Mouse (Mus musculus) forebrain, embryonic 15.5 days (tissue): ENCODE data around the gene Fam129c. TPM values are rescaled to one million over a fixed set of nuclear protein-coding genes. Genes with fewer than 3 reads are reported as not detected.

ENCODE experiments used
- ATAC-seq: fragments of 200-750 bp; cut with Nextera tagmentation; replicated peaks from 2 replicates; pipeline ENCODE4 v1.8.0; 2017; ENCODE audit warnings: mild to moderate bottlenecking, moderate TSS enrichment, moderate library complexity
- H3K27ac ChIP-seq: fragments of 300-500 bp; sonication (generic); replicated peaks from 2 replicates; pipeline ENCODE4 v1.5.1; 2015; ENCODE audit warnings: mild to moderate bottlenecking, inconsistent platforms
- H3K27me3 ChIP-seq: fragments of 300-500 bp; sonication (generic); 2 replicates; pipeline ENCODE4 v1.6.1; 2015; ENCODE audit warnings: inconsistent platforms
- H3K36me3 ChIP-seq: fragments of 300-500 bp; sonication (generic); 2 replicates; pipeline ENCODE4 v1.6.1; 2015; ENCODE audit warnings: mild to moderate bottlenecking, inconsistent platforms
- H3K4me1 ChIP-seq: fragments of 300-500 bp; sonication (generic); 2 replicates; pipeline ENCODE4 v1.6.1; 2015; ENCODE audit warnings: inconsistent platforms
- H3K4me2 ChIP-seq: fragments of 300-500 bp; sonication (generic); replicated peaks from 2 replicates; pipeline ENCODE4 v1.6.1; 2015; ENCODE audit warnings: mild to moderate bottlenecking, inconsistent platforms
- H3K4me3 ChIP-seq: fragments of 300-500 bp; sonication (generic); 2 replicates; pipeline ENCODE4 v1.5.1; 2015; ENCODE audit warnings: mild to moderate bottlenecking, inconsistent platforms
- H3K9ac ChIP-seq: fragments of 300-500 bp; sonication (generic); replicated peaks from 2 replicates; pipeline ENCODE4 v1.6.1; 2015; ENCODE audit warnings: mild to moderate bottlenecking, inconsistent platforms
- H3K9me3 ChIP-seq: fragments of 300-500 bp; sonication (generic); 2 replicates; pipeline ENCODE4 v1.6.1; 2016; ENCODE audit warnings: inconsistent platforms
- WGBS: fragments of 180-500 bp; shearing (Covaris S2); methylation state at CpG from one replicate; pipeline ENCODE4 v1.1.7; 2015; ENCODE audit warnings: mixed read lengths; 5-methylcytosine and 5-hydroxymethylcytosine counted together
- polyA plus RNA-seq: library from polyadenylated mRNA; unstranded; fragments of >200 nt; fragmentation: Nextera tagmentation; extraction: Ambion mirVana; gene quantifications from 2 replicates; pipeline ENCODE4 v1.2.1, GENCODE M21; 2015

Fam129c gene
- polyA plus RNA-seq, 1 experiment from 2014 or later = 4.9 TPM

GRCm38 (mm10) chr8:71566501-71566900 is 30.9 kb upstream of the Fam129c start, which contains the start of gene Nxnl1:
Gene Nxnl1 (minus strand): TSS chr8:71566601.
- no peak for ATAC-seq
- 58% methylated on average over 3 of the region's 3 CpGs for WGBS

GRCm38 (mm10) chr8:71567587-71567986 is 29.9 kb upstream of the Fam129c start:
- Histone ChIP-seq H3K27ac (no peak overlapping the region), H3K9me3 (no peaks in the 10 kb centered on the region), H3K27me3 (peaks cover 7% of the 10 kb centered on the region), H3K4me3 (no peak overlapping the region), H3K36me3 (no peaks in the 10 kb centered on the region), H3K4me1 (peaks cover 34% of the 10 kb centered on the region), H3K4me2 (no peak overlapping the region), H3K9ac (no peak overlapping the region)
- WGBS = 77% methylated on average over 7 of the region's 7 CpGs
- no peak for ATAC-seq

More at GRCm38 (mm10) chr8:71566501-71566900, 30.9 kb upstream of the Fam129c start, which contains the start of gene Nxnl1:
- Histone ChIP-seq H3K27me3 (peaks cover 18% of the 10 kb centered on the region), H3K9ac (no peak within 1 kb of the TSS), H3K4me2 (no peak within 1 kb of the TSS), H3K4me1 (peaks cover 26% of the 10 kb centered on the region), H3K27ac (no peak within 1 kb of the TSS), H3K36me3 (no peaks in the 10 kb centered on the region), H3K9me3 (no peaks in the 10 kb centered on the region), H3K4me3 (no peak within 1 kb of the TSS)

DNA sequence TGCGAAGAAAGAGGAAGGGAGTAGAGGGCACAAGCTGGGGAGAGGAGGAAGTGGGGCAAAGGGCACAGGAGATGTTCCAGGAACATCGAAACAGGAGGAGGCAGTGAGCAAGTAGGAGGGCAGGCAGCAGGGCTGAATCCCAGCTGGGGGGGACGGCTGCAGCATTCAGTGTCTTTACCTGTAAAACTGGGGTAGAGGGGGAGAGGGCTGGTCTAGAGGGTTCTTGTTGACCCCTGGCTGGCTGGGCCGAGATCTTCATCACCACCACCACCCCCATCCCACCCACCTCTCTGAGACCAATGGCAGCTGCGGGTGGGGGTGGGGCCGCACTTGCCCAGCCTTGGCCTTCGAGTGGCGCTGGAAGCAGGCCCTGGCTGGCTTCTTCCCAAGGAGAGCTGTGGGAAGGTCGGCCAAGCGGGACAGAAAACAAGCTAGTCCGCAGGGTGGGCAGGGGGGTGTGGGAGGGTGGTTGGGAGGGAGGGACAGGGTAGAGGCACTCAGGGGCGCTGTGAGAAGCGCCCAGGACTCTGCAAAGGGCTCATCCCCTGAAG is 29.0 kb upstream of the Fam129c start, which contains the start of gene Slc27a1:
TSS of gene Slc27a1 (plus strand) at position 496 of the 551 bp plus-strand sequence.
- H3K9me3 ChIP-seq = no peaks in the 10 kb centered on the region
- ATAC-seq = no peak
- WGBS = 10% methylated on average over 13 of the region's 13 CpGs
- H3K4me1 ChIP-seq = peaks cover 38% of the 10 kb centered on the region
- no peaks in the 10 kb centered on the region for H3K27me3 ChIP-seq
- peak within 1 kb of the TSS; percentile 86 for H3K27ac ChIP-seq
- peak within 1 kb of the TSS; percentile 49 for H3K4me2 ChIP-seq
- peak within 1 kb of the TSS; percentile 61 for H3K4me3 ChIP-seq
- peak within 1 kb of the TSS; percentile 67 for H3K9ac ChIP-seq
- H3K36me3 ChIP-seq = no peaks in the 10 kb centered on the region

DNA sequence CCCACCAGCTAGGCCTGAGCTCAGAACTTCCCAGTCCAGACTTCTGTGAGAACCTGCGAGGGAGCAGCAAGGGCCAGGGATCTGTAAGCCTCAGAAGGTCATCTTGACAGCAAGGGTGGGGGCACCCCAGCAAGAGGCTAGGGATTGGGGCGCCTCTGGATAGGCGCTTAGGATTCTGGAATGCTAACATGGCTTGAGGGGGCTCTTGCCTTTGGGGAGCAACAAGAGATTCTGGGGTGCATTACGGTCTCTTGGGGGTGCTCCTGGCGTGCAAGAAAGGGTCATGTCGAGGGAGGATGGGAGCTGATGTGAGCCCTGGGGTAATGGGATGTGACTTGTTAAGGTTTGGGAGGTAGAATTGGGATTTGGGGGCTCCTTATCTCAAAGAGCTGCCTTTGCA is 28.5 kb upstream of the Fam129c start:
- Histone ChIP-seq H3K4me3 (peak overlapping the region; percentile 61), H3K27ac (peak overlapping the region; percentile 86), H3K4me1 (peaks cover 38% of the 10 kb centered on the region), H3K9me3 (no peaks in the 10 kb centered on the region), H3K4me2 (peak overlapping the region; percentile 49), H3K9ac (peak overlapping the region; percentile 67), H3K27me3 (no peaks in the 10 kb centered on the region), H3K36me3 (no peaks in the 10 kb centered on the region)
- WGBS = 14% methylated on average over 6 of the region's 6 CpGs
- no peak for ATAC-seq

DNA sequence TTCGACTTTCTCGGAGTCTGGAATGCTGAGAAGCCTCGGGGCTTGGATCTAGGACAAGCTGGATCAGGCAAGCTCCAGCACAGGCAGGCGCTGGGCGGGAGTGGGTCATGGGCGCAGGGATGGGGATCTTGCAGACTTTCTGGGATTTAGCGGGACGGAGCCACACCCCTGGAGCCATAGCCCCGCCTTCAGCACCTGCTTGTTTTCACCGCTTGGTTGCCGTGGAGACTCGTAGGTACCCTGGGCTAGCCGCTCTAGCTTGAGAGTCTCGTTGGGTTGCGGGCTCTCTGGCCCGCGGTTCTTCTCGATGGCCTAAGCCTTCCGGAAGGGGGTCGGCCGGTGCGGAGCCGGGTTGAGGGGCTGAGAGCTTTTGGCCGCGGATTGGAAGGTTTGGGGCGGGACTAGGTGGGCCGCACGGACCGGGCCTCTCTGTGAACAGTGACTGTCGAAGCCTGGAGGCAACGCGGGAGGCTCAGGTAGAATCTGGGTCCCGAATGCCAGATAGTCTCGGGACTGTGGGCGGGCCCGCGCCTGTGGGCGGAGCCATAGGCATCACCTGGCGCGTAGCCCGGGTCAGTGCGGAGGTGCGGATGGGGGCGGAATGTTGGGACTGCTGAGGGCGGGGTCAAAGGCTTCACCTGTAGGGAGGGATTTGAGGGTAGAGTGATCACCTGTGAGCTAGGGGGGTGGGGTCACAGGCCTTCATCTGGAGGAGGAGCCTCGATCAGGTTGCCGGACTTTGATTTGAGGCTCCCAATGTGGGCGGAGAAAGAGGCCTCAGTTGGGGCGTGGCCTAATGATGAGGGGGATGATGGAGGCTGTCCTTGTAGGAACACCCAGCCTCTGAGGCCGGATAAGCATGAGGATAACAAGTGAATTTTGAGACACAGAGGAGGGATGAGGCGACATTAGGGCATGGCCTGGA is 27.8 kb upstream of the Fam129c start:
- H3K27me3 ChIP-seq = no peaks in the 10 kb centered on the region
- ATAC-seq = peak; percentile 81
- WGBS = under 1% methylated on average over 51 of the region's 51 CpGs
- H3K9ac ChIP-seq = peak overlapping the region; percentile 67
- no peaks in the 10 kb centered on the region for H3K36me3 ChIP-seq
- peaks cover 45% of the 10 kb centered on the region for H3K4me1 ChIP-seq
- peak overlapping the region; percentile 86 for H3K27ac ChIP-seq
- H3K4me2 ChIP-seq = peak overlapping the region; percentile 49
- no peaks in the 10 kb centered on the region for H3K9me3 ChIP-seq
- peak overlapping the region; percentile 61 for H3K4me3 ChIP-seq

- Histone ChIP-seq H3K27me3 (no peaks in the 10 kb centered on the region), H3K9me3 (no peaks in the 10 kb centered on the region), H3K4me1 (peaks cover 46% of the 10 kb centered on the region), H3K36me3 (no peaks in the 10 kb centered on the region), H3K4me3 (peak overlapping the region; percentile 61), H3K4me2 (peak overlapping the region; percentile 49), H3K9ac (peak overlapping the region; percentile 67), H3K27ac (peak overlapping the region; percentile 86)
- ATAC-seq = peak; percentile 92
- WGBS = under 1% methylated on average over 41 of the region's 41 CpGs
Observed at GRCm38 (mm10) chr8:71570291-71570954, 27.0 kb upstream of the Fam129c start.

- no peaks in the 10 kb centered on the region for H3K27me3 ChIP-seq
- peaks cover 46% of the 10 kb centered on the region for H3K4me1 ChIP-seq
- ATAC-seq = no peak
- peak overlapping the region; percentile 70 for H3K27ac ChIP-seq
- no peaks in the 10 kb centered on the region for H3K36me3 ChIP-seq
- no peak overlapping the region for H3K9ac ChIP-seq
- H3K9me3 ChIP-seq = no peaks in the 10 kb centered on the region
- peak overlapping the region; percentile 49 for H3K4me2 ChIP-seq
- peak overlapping the region; percentile 61 for H3K4me3 ChIP-seq
- 79% methylated on average over 2 of the region's 2 CpGs for WGBS
Observed at GRCm38 (mm10) chr8:71572077-71572476, 25.4 kb upstream of the Fam129c start.

DNA sequence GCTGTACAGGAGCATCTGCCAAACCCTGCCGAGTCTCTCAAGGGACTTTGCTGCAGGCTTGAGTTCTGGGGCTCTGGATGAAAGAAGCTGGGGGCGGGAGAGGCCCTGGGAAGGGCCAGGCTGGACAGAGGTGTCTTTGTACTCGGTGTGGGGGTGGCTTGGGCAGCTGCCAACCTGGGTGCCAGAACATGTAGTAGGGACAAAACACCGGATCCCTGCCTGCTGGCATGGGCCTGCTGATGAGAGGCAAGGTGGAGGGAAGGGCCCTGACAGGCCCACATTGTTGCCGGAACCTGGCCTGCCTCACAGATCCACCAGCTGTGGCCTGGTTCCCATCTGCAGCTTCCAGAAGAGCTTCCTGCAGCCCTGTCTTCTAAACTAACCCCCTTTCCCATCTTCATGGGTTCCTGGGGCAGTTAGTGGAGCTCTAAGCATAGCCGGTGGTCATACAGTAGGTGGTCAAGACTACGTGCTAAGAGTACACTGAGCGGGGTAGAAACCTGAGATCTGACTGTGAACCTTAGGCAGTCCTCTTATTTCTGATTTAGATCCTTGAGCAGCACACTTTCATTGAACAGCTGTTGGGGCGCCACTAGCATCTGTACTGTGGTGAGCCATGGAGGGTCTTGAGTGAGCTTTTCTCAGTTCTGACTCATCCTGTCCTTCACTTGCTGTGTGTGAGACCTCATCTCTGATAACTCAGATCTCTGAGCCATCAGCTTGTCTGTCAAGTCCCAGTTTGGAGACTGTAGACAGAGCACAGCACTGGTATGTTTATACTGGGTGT is 24.4 kb upstream of the Fam129c start:
- Histone ChIP-seq H3K27me3 (no peaks in the 10 kb centered on the region), H3K4me3 (peak overlapping the region; percentile 15), H3K4me1 (peaks cover 46% of the 10 kb centered on the region), H3K36me3 (no peaks in the 10 kb centered on the region), H3K27ac (peak overlapping the region; percentile 70), H3K9me3 (no peaks in the 10 kb centered on the region), H3K9ac (peak overlapping the region; percentile 17), H3K4me2 (peak overlapping the region; percentile 49)
- 38% methylated on average over 9 of the region's 9 CpGs for WGBS
- ATAC-seq = no peak

GRCm38 (mm10) chr8:71574426-71574825 is 23.0 kb upstream of the Fam129c start:
- no peak overlapping the region; the same call in 1 of the 2 replicates for H3K27ac ChIP-seq

GRCm38 (mm10) chr8:71575020-71575419 is 22.4 kb upstream of the Fam129c start:
- Histone ChIP-seq H3K9ac (no peak overlapping the region), H3K4me3 (no peak overlapping the region), H3K9me3 (no peaks in the 10 kb centered on the region), H3K27ac (no peak overlapping the region), H3K4me1 (peaks cover 39% of the 10 kb centered on the region), H3K27me3 (no peaks in the 10 kb centered on the region), H3K36me3 (no peaks in the 10 kb centered on the region), H3K4me2 (no peak overlapping the region)
- no peak for ATAC-seq
- WGBS = 79% methylated on average over 1 of the region's 1 CpGs

More at GRCm38 (mm10) chr8:71574426-71574825, 23.0 kb upstream of the Fam129c start:
- H3K9ac ChIP-seq = no peak overlapping the region
- 65% methylated on average over 7 of the region's 7 CpGs for WGBS
- H3K4me2 ChIP-seq = no peak overlapping the region
- no peaks in the 10 kb centered on the region for H3K36me3 ChIP-seq
- no peaks in the 10 kb centered on the region for H3K27me3 ChIP-seq
- no peak for ATAC-seq
- peaks cover 34% of the 10 kb centered on the region for H3K4me1 ChIP-seq
- no peaks in the 10 kb centered on the region for H3K9me3 ChIP-seq
- no peak overlapping the region for H3K4me3 ChIP-seq

- Histone ChIP-seq H3K9ac (no peak overlapping the region), H3K27ac (no peak overlapping the region), H3K4me2 (no peak overlapping the region), H3K9me3 (no peaks in the 10 kb centered on the region), H3K36me3 (peaks cover 12% of the 10 kb centered on the region; the same call in 1 of the 2 replicates), H3K4me1 (peaks cover 24% of the 10 kb centered on the region), H3K27me3 (no peaks in the 10 kb centered on the region), H3K4me3 (no peak overlapping the region)
- WGBS = 72% methylated on average over 4 of the region's 4 CpGs
- ATAC-seq = no peak
Observed at GRCm38 (mm10) chr8:71577856-71578387, 19.5 kb upstream of the Fam129c start.
